Mouse (Mus musculus) G1E (cell line): ENCODE measurements at regions not wholly inside any gene's neighbourhood (a gene's known extent, or its start where the extent isn't known, plus 50 kb on each side); places are given as distances from the start of the nearest gene placed in this dataset.

Experiments used
- ATAC-seq: 2 replicates; pipeline ENCODE4 v1.8.0; 2016; ENCODE audit warnings: mild to moderate bottlenecking; ENCODE audit not compliant: insufficient number of reproducible peaks, poor library complexity, low FRiP score, severe bottlenecking; ENCODE audit errors: extremely low read depth
- DNase-seq: peaks from one replicate; pipeline ENCODE4 v3.0.0; 2012; ENCODE audit warnings: low spot score
- H3K27me3 ChIP-seq: 2 replicates; pipeline ENCODE4 v1.6.1; 2012; ENCODE audit warnings: mild to moderate bottlenecking, low read length, inconsistent platforms; ENCODE audit not compliant: insufficient read depth
- H3K36me3 ChIP-seq: replicated peaks from 2 replicates; pipeline ENCODE3; 2012; ENCODE audit warnings: mild to moderate bottlenecking, inconsistent platforms
- H3K4me1 ChIP-seq: 2 replicates; pipeline ENCODE4 v1.6.1; 2012; ENCODE audit warnings: low read depth, low read length, inconsistent platforms, mixed read lengths; ENCODE audit not compliant: insufficient read depth
- H3K4me3 ChIP-seq: 2 replicates; pipeline ENCODE4 v1.5.1; 2012; ENCODE audit warnings: low read depth, mild to moderate bottlenecking, inconsistent platforms, low read length, moderate library complexity, mixed read lengths
- H3K9me3 ChIP-seq: replicated peaks from 2 replicates; pipeline ENCODE4 v1.6.1; 2012; ENCODE audit warnings: inconsistent platforms
- CTCF ChIP-seq: IDR thresholded peaks from 2 replicates; pipeline ENCODE4 v1.5.1; 2012; ENCODE audit warnings: low read depth, low read length, inconsistent platforms, mixed read lengths
- GATA1 ChIP-seq: IDR thresholded peaks from 2 replicates; pipeline ENCODE4 v1.6.1; 2012; ENCODE audit warnings: borderline replicate concordance, low read length, inconsistent platforms, mixed read lengths
- GATA2 ChIP-seq: IDR thresholded peaks from 2 replicates; pipeline ENCODE4 v1.6.1; 2012; ENCODE audit warnings: low read depth, low read length, inconsistent platforms, borderline replicate concordance
- POLR2AphosphoS5 ChIP-seq: IDR thresholded peaks from 2 replicates; pipeline ENCODE4 v1.6.1; 2012; ENCODE audit warnings: low read depth, low read length, inconsistent platforms; ENCODE audit not compliant: insufficient replicate concordance
- TAL1 ChIP-seq: conservative IDR thresholded peaks from 2 replicates; pipeline ENCODE4 v1.6.1; 2012; ENCODE audit warnings: low read depth, low read length, inconsistent platforms, mixed read lengths

GRCm38 (mm10) chr11:18821384-18821783, 197.4 kb downstream of the Meis1 start:
- ATAC-seq (no peak), DNase-seq (no peak)
- H3K9me3 ChIP-seq, result no peaks in the 10 kb centered on the region
- no peak for TF ChIP-seq CTCF
- no peak for TF ChIP-seq GATA1
- no peaks in the 10 kb centered on the region for H3K4me1 ChIP-seq
- H3K4me3 ChIP-seq, result no peak overlapping the region
- 0 out of 2 replicates have a peak, but pooled peaks cover 2% of the 10 kb centered on the region for H3K27me3 ChIP-seq
- no peaks in the 10 kb centered on the region for H3K36me3 ChIP-seq

DNA sequence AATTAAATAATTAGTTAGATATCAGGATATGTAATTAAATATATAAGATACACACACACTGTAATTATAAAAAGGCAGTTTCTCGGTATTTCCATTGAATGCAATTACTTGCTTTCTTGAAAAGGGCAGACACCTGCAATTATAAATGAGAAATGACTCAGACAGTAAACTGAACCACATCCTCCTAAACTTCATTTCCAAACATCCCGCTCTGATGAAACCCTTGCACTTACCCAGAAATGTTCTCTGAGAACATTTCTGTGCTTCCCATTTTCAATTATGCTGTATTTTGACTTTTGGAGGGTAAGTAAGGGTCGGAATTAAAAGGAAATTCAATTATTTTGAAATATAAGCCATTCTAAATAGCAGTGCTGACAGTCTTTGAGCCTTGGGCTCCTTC, 204.7 kb downstream of the Meis1 start:
- H3K27me3 ChIP-seq, result peaks cover 9% of the 10 kb centered on the region; the same call in 1 of the 2 replicates
- no peak for DNase-seq
- no peaks in the 10 kb centered on the region for H3K9me3 ChIP-seq
- no peak for ATAC-seq
- 0 out of 2 replicates have a peak, but pooled peaks cover 2% of the 10 kb centered on the region for H3K4me1 ChIP-seq
- H3K4me3 ChIP-seq, result no peak overlapping the region
- no peaks in the 10 kb centered on the region for H3K36me3 ChIP-seq
- TF ChIP-seq TAL1 (no peak), POLR2AphosphoS5 (no peak)

DNA sequence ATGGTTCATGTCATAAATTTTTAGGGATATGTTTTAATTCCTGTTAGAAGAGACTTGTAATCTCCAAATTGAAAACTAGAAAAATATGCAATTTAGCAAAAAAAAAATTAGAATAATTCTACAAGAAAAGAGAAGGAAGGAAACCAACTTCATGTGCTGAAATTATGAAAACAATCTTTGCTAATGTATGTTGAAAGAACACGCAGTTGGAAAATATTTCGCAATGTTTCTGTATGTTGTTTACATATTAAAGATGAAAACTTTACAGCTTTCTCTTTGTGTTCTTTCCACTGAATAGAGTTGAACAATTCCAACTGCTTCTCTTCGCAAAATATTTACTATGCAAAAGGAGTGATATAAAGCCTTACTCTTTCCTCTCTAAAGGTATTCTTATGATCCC, 251.3 kb downstream of the Meis1 start:
- Histone ChIP-seq H3K27me3 (no peaks in the 10 kb centered on the region), H3K4me1 (no peaks in the 10 kb centered on the region), H3K36me3 (no peaks in the 10 kb centered on the region), H3K4me3 (no peak overlapping the region), H3K9me3 (no peaks in the 10 kb centered on the region)
- DNase-seq (no peak), ATAC-seq (no peak)
- no peak for TF ChIP-seq CTCF
- no peak for TF ChIP-seq GATA1
- TF ChIP-seq GATA2, result no peak
- no peak for TF ChIP-seq TAL1
- no peak for TF ChIP-seq POLR2AphosphoS5

GRCm38 (mm10) chr11:18766458-18767016, 252.2 kb downstream of the Meis1 start:
- Histone ChIP-seq H3K36me3 (no peaks in the 10 kb centered on the region), H3K27me3 (no peaks in the 10 kb centered on the region), H3K4me3 (no peak overlapping the region), H3K9me3 (no peaks in the 10 kb centered on the region), H3K4me1 (no peaks in the 10 kb centered on the region)
- TF ChIP-seq GATA1 (no peak), GATA2 (no peak), CTCF (no peak), POLR2AphosphoS5 (no peak), TAL1 (no peak)
- ATAC-seq (no peak), DNase-seq (no peak)

- no peaks in the 10 kb centered on the region for H3K27me3 ChIP-seq
- H3K36me3 ChIP-seq, result no peaks in the 10 kb centered on the region
- H3K4me1 ChIP-seq, result no peaks in the 10 kb centered on the region; the same call in 1 of the 2 replicates
- no peaks in the 10 kb centered on the region for H3K9me3 ChIP-seq
- ATAC-seq, result no peak
- H3K4me3 ChIP-seq, result no peak overlapping the region
- TF ChIP-seq GATA2 (no peak), POLR2AphosphoS5 (no peak), CTCF (no peak), TAL1 (no peak), GATA1 (no peak)
- no peak for DNase-seq
These were observed 260.2 kb downstream of the Meis1 start for GRCm38 (mm10) chr11:18758591-18759074.

GRCm38 (mm10) chr11:18756576-18756975, 262.2 kb downstream of the Meis1 start:
- TF ChIP-seq CTCF (no peak), GATA2 (no peak), TAL1 (no peak), POLR2AphosphoS5 (no peak), GATA1 (no peak)

DNA sequence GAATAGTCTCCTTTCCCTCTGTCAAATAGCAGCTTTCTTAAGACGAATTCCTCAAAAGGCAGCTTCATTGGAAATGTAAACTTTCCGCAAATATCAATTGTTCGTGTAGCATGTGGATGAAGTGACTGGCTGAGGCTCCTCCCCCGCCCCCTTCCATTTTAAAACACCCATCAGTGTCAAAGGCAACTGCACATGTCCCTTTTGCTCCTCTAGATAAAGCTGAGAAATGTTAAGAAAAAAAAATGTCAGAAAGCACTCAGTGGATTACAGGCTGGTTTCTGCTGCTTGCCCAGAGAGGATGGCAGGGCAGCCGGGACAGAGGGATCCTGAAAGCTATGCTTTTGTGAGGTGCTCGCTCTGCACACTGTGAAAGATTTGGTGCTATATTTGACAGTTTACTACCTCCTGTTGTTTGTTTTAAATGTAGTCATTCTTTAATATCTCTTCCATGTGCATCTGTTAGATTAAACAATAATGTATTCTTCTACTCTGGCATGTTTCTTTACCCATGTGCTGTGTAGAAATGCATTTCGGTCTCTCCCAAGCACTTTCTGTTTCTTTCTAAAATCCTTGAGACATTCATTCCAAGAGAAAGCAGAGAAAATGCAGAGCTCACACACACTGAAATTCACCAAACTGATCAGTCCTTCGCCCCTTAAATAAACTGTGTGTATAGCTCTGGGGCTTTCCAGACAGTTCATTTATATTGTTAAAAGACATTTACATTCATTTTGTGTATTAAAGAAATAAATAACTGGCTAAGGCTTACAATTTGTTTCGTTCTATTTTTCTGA, 263.9 kb downstream of the Meis1 start:
- Histone ChIP-seq H3K27me3 (no peaks in the 10 kb centered on the region), H3K4me3 (no peak overlapping the region), H3K4me1 (no peaks in the 10 kb centered on the region; the same call in 1 of the 2 replicates), H3K9me3 (no peaks in the 10 kb centered on the region), H3K36me3 (no peaks in the 10 kb centered on the region)
- ATAC-seq (no peak), DNase-seq (no peak)
- TF ChIP-seq POLR2AphosphoS5 (no peak), GATA2 (no peak), GATA1 (no peak), TAL1 (no peak), CTCF (no peak)

More at GRCm38 (mm10) chr11:18756576-18756975, 262.2 kb downstream of the Meis1 start:
- DNase-seq (no peak), ATAC-seq (no peak)
- Histone ChIP-seq H3K36me3 (no peaks in the 10 kb centered on the region), H3K27me3 (no peaks in the 10 kb centered on the region), H3K4me1 (no peaks in the 10 kb centered on the region; the same call in 1 of the 2 replicates), H3K4me3 (no peak overlapping the region), H3K9me3 (no peaks in the 10 kb centered on the region)
